Mouse (Mus musculus) testis, adult 2 months (tissue): Measurements from ENCODE around the gene Errfi1.

Experiments used
- CTCF ChIP-seq: fragments of 200-500 bp; IDR thresholded peaks from 2 replicates; pipeline ENCODE4 v1.5.1; 2012; ENCODE audit warnings: low read depth, mild to moderate bottlenecking, inconsistent platforms, low read length, moderate library complexity; ENCODE audit not compliant: control insufficient read depth, insufficient read depth, insufficient replicate concordance
- POLR2A ChIP-seq: fragments of 200-500 bp; IDR thresholded peaks from 2 replicates; pipeline ENCODE4 v1.6.1; 2012; ENCODE audit warnings: low read depth, mild to moderate bottlenecking, inconsistent platforms, low read length, moderate library complexity; ENCODE audit not compliant: control insufficient read depth

DNA sequence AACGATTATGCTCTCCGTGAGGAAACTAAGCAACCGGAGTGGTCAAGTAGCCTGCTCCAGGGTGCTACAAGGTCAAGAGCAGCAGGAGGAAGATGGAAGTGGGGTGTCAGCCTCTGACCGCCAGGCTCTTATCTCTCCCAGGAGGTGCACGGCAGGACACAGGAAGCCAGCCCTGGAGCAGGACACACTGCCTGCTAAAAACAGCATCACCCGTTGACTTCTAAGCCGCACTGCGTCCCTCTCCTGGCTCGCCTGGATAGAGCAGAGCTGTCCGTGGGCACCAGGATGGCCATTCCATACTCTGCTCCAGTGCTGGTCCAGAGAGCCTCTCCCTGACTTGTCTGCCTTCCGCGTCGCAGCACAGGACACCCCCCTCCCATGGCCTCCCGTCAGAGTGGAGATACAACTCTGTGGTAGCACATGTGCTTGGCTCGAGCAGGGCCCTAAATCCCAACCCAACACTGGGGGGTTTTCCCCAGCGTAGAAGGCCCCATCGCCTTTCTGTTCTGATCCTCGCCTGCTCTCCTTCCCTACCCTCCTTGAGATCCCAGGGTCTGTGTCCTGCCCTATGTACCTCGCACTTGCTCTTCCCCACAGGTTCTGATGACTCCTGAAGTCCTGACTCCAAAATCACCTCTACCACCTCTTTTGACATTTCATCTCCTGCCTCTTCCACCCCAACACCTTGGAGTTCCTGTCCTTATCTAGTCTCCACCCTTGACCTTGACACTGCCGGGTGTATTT lies 45.8 kb upstream of the Errfi1 start:
- TF ChIP-seq POLR2A (no peak), CTCF (no peak)
